Mouse (Mus musculus) liver, postnatal 0 days (tissue): ENCODE results near the gene Tspo.

Experiments
- CTCF ChIP-seq: sonication (generic); IDR thresholded peaks from 2 replicates; pipeline ENCODE4 v1.5.1; 2016; ENCODE audit warnings: antibody characterized with exemption, low read depth
- EP300 ChIP-seq: IDR thresholded peaks from 2 replicates; pipeline ENCODE4 v1.6.1; 2016; ENCODE audit warnings: antibody characterized with exemption, low read depth, mild to moderate bottlenecking

GRCm38 (mm10) chr15:83582931-83583330, 19.5 kb downstream of the Tspo start:
- TF ChIP-seq EP300, result no peak
- TF ChIP-seq CTCF, result no peak
